Mouse (Mus musculus): Measurements from ENCODE around the gene Spred2. TPM values are rescaled to one million over a fixed set of nuclear protein-coding genes. Genes with fewer than 3 reads are reported as not detected.

Spred2 gene
- total RNA-seq (2023; ENCODE audit: inconsistent age): 5.6 to 7.7 TPM (median 6.0 TPM) in 4 replicates

DNA sequence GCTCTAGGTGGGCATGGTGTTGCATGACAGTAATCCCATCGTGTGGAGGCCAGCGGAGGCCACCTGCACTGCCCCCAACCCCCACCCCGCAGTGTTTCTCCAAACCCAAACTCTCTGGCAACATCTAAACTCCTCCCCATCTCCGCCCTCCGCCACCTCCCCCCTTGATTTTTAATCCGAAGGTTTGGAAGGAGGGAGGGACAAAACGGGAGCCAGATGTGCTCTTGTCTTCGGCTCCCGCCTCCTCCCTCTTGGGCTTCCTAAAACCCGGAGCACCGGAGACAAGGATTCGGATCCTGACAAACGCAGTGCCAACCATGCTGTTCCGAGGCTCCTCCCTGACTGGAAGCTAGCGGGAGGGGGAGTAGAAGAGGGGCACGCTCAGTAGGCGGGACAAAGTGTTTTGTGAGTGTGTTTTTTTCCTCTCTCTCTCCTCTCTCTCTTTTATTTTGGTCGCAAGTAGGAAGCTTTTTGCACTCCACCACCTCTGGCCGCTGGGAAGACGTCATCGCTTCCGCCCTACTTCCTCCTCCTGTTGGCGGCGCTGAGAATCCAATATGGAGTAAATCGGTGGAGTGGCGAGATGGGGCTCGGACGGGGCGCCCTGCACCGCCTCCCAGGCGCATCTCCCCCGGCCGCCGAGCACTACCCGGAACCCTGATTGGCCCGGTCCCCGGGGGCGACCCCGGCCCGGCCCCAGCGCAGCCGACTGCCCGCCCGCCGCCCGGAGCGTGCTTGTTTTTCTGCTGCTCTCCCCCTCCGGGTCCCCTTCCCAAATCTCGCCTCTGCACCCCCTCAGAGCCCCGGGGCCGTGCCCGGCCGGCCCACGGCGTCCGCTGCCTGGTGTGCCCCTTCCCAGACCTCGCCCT lies at the start of gene Spred2:
Spred2 (plus strand) TSS at position 488 of the 869 bp plus-strand sequence.

Other genes with a start within 250 kb of the Spred2 start
- gene Actr2, start 188.5 kb downstream of the Spred2 start, total RNA-seq (2023; ENCODE audit: inconsistent age): 312 to 324 TPM (median 320 TPM) in 4 replicates